Mouse (Mus musculus): ENCODE data around the gene Jak2. TPM values are rescaled to one million over a fixed set of nuclear protein-coding genes. Genes with fewer than 3 reads are reported as not detected.

The Jak2 gene
- total and polyA plus RNA-seq, 3 experiments, result 26.4 to 78.6 (median 30.2) TPM

DNA sequence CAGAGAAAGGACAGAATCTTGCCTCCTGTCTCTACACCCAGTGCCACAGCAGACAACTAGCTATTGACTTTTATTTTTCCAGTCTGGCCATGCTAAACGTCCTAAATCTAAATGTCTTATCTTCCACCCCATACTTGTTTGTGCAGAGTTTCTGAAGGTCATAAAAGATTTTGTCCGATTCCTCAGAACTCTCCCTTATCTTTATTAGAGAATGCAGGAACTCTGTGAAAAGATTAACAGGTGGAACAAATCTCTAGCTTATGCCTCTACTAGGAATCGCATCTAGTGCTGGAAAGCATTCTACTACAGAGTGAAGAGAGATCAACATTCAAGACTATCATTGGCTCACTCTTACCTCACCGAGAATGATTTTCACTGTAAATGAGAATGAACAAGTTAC, 1.7 kb upstream of the Jak2 start:
- peaks cover 0 to 29% of the 10 kb centered on the region in 2 experiments; a peak in 2 of 4 replicates for H3K36me3 ChIP-seq (ENCODE audit: control insufficient read depth in 1 of 2, insufficient read depth in 2 of 2, low read length in 2 of 2)
- TF ChIP-seq TAL1 (IDR thresholded peaks at IDR 0.05; ENCODE audit: low read length) (peak; percentile 80), GATA1 (IDR thresholded peaks at IDR 0.05; ENCODE audit: low read depth, low read length) (peak; percentile 90), ELF1 (IDR thresholded peaks at IDR 0.05; ENCODE audit: low read depth, low read length) (no peak)
- H3K9me3 ChIP-seq (replicated peaks; ENCODE audit: insufficient read depth, low read length), result no peaks in the 10 kb centered on the region
- no peak overlapping the region for H3K27ac ChIP-seq (ENCODE audit: control insufficient read depth, low read depth, low read length)
- H3K79me2 ChIP-seq (ENCODE audit: control insufficient read depth, insufficient read depth, low read length, poor library complexity), result peaks cover 21% of the 10 kb centered on the region
- DNase-seq (ENCODE audit: low read depth, low spot score), result peak; percentile 72
- H3K9ac ChIP-seq (ENCODE audit: control insufficient read depth, low read depth, low read length, poor library complexity, severe bottlenecking), result no peak overlapping the region
- peaks cover 18 to 22% of the 10 kb centered on the region in 2 experiments for H3K4me1 ChIP-seq (ENCODE audit: control insufficient read depth in 1 of 2, insufficient read depth in 2 of 2, low read length in 2 of 2)
- H3K4me3 ChIP-seq (ENCODE audit: control insufficient read depth in 1 of 2, insufficient read depth in 1 of 2, low read depth in 2 of 2, low read length in 2 of 2), result 0 out of 4 replicates have a peak overlapping the region, but pooled peaks of 1 of the 2 experiments have one; percentile 2
- H3K27me3 ChIP-seq (ENCODE audit: control insufficient read depth in 1 of 2, insufficient read depth in 2 of 2, low read length in 2 of 2), result no peaks in the 10 kb centered on the region; a peak in 1 of 4 replicates

DNA sequence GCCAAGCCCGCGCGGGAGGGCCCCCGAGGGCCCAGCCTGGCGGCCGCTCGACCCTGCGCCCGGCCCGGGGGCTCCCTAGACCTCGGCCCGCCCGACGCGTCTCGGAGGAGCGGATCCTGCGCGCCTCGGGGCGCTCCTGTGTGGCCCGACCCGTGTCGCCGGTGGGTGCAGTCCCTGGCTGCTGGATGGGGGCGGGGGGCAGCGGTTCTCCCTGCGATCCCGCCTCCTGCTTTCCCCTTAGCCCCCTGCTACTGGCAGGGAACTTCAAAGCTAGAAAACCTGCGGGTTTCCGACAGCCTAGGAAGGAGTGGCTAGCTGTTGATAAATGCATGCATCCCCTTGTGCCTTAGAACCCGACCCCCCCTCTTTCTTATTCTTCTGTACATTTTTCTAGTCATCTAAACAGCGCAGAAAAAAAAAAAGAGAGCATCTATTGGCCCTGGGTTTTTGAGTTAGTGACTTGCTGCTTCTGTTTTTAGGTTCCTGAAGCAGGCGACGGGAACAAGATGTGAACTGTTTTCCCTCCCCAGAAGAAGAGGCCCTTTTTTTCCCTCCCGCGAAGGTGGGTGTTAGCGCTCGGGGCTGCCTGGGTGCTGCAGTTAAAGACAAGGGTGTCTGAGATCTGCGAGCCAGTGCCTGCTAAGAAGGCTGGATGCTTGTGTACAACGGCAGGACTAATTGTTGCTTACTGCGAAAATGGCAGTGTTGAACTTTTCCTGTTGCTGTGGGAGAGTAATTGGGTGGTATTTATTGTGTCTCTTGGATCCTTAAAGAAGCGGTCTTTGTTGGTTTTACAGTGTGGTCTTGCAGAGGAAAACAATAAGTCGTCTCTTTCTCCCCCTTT, 552 bp downstream of the Jak2 start:
- Histone ChIP-seq H3K27me3 (ENCODE audit: control insufficient read depth in 1 of 2, insufficient read depth in 2 of 2, low read length in 2 of 2) (no peaks in the 10 kb centered on the region), H3K27ac (ENCODE audit: control insufficient read depth, low read depth, low read length) (peak overlapping the region; percentile 73), H3K79me2 (ENCODE audit: control insufficient read depth, insufficient read depth, low read length, poor library complexity) (peaks cover 26% of the 10 kb centered on the region), H3K36me3 (ENCODE audit: control insufficient read depth in 1 of 2, insufficient read depth in 2 of 2, low read length in 2 of 2) (peaks cover 0 to 30% of the 10 kb centered on the region in 2 experiments; a peak in 3 of 4 replicates), H3K4me1 (ENCODE audit: control insufficient read depth in 1 of 2, insufficient read depth in 2 of 2, low read length in 2 of 2) (peaks cover 18 to 24% of the 10 kb centered on the region in 2 experiments), H3K4me3 (ENCODE audit: control insufficient read depth in 1 of 2, insufficient read depth in 1 of 2, low read depth in 2 of 2, low read length in 2 of 2) (peak overlapping the region; percentile 81 to 84), H3K9ac (ENCODE audit: control insufficient read depth, low read depth, low read length, poor library complexity, severe bottlenecking) (peak overlapping the region; percentile 83), H3K9me3 (replicated peaks; ENCODE audit: insufficient read depth, low read length) (no peaks in the 10 kb centered on the region)
- DNase-seq (ENCODE audit: low read depth, low spot score), result peak; percentile 95
- TF ChIP-seq TAL1 (IDR thresholded peaks at IDR 0.05; ENCODE audit: low read length), result 0 out of 2 replicates have a peak, but pooled peaks have one; percentile 3
- TF ChIP-seq HCFC1 (IDR thresholded peaks at IDR 0.05; ENCODE audit: low read depth, low read length), result no peak

- no peaks in the 10 kb centered on the region for H3K27me3 ChIP-seq (ENCODE audit: control insufficient read depth in 1 of 2, insufficient read depth in 2 of 2, low read length in 2 of 2)
- H3K27ac ChIP-seq (ENCODE audit: control insufficient read depth, low read depth, low read length), result peak overlapping the region; percentile 73
- H3K9me3 ChIP-seq (replicated peaks; ENCODE audit: insufficient read depth, low read length), result no peaks in the 10 kb centered on the region
- H3K9ac ChIP-seq (ENCODE audit: control insufficient read depth, low read depth, low read length, poor library complexity, severe bottlenecking), result peak overlapping the region; percentile 83
- no peak for TF ChIP-seq E2F4 (IDR thresholded peaks at IDR 0.05; ENCODE audit: borderline replicate concordance, low read depth, low read length)
- TF ChIP-seq TAL1 (IDR thresholded peaks at IDR 0.05; ENCODE audit: low read length), result peak; percentile 77
- TF ChIP-seq GATA1 (IDR thresholded peaks at IDR 0.05; ENCODE audit: low read depth, low read length), result peak; percentile 64; the same call in 1 of the 2 replicates
- TF ChIP-seq MAX (IDR thresholded peaks at IDR 0.05; ENCODE audit: low read length), result no peak
- H3K36me3 ChIP-seq (ENCODE audit: control insufficient read depth in 1 of 2, insufficient read depth in 2 of 2, low read length in 2 of 2), result peaks cover 0 to 32% of the 10 kb centered on the region in 2 experiments; a peak in 3 of 4 replicates
- peaks cover 18 to 26% of the 10 kb centered on the region in 2 experiments for H3K4me1 ChIP-seq (ENCODE audit: control insufficient read depth in 1 of 2, insufficient read depth in 2 of 2, low read length in 2 of 2)
- H3K79me2 ChIP-seq (ENCODE audit: control insufficient read depth, insufficient read depth, low read length, poor library complexity), result peaks cover 27% of the 10 kb centered on the region
- peak overlapping the region; percentile 81 to 84 for H3K4me3 ChIP-seq (ENCODE audit: control insufficient read depth in 1 of 2, insufficient read depth in 1 of 2, low read depth in 2 of 2, low read length in 2 of 2)
- DNase-seq (ENCODE audit: low read depth, low spot score), result peak; percentile 87
These were observed 1.4 kb downstream of the Jak2 start for GRCm38 (mm10) chr19:29252831-29253545.

Data from MEL (cell line).